Mouse (Mus musculus): ENCODE results near the gene B4galt4. TPM values are rescaled to one million over a fixed set of nuclear protein-coding genes. Genes with fewer than 3 reads are reported as not detected.

Gene B4galt4
- polyA plus RNA-seq, 1 experiment from 2014 or later = 29.9 TPM

- Histone ChIP-seq H3K4me1 (replicated peaks; ENCODE audit: control insufficient read depth, insufficient read depth, low read length) (no peaks in the 10 kb centered on the region), H3K4me3 (ENCODE audit: low read depth, low read length) (no peak overlapping the region), H3K9me3 (ENCODE audit: control insufficient read depth, low read length) (no peaks in the 10 kb centered on the region), H3K27me3 (ENCODE audit: control insufficient read depth, insufficient read depth, low read length) (no peaks in the 10 kb centered on the region), H3K4me2 (ENCODE audit: low read depth, low read length, severe bottlenecking) (no peak overlapping the region), H3K9ac (ENCODE audit: low read length) (no peak overlapping the region), H3K36me3 (ENCODE audit: control insufficient read depth, insufficient read depth, low read length) (no peaks in the 10 kb centered on the region), H3K27ac (ENCODE audit: low read depth, low read length) (no peak overlapping the region)
- no peak for DNase-seq (ENCODE audit: low spot score)
- ATAC-seq (replicated peaks; ENCODE audit: low FRiP score) = no peak
- WGBS = 90% methylated on average over 8 of the region's 9 CpGs
These were observed 20.7 kb upstream of the B4galt4 start for GRCm38 (mm10) chr16:38721377-38721776.

- ATAC-seq (replicated peaks; ENCODE audit: low FRiP score) = no peak
- Histone ChIP-seq H3K36me3 (ENCODE audit: control insufficient read depth, insufficient read depth, low read length) (no peaks in the 10 kb centered on the region), H3K9me3 (ENCODE audit: control insufficient read depth, low read length) (no peaks in the 10 kb centered on the region), H3K4me2 (ENCODE audit: low read depth, low read length, severe bottlenecking) (no peak overlapping the region), H3K27me3 (ENCODE audit: control insufficient read depth, insufficient read depth, low read length) (no peaks in the 10 kb centered on the region), H3K9ac (ENCODE audit: low read length) (no peak overlapping the region), H3K27ac (ENCODE audit: low read depth, low read length) (no peak overlapping the region), H3K4me3 (ENCODE audit: low read depth, low read length) (no peak overlapping the region), H3K4me1 (replicated peaks; ENCODE audit: control insufficient read depth, insufficient read depth, low read length) (no peaks in the 10 kb centered on the region)
- no peak for DNase-seq (ENCODE audit: low spot score)
- 84% methylated on average over 8 of the region's 8 CpGs for WGBS
These were observed 17.8 kb upstream of the B4galt4 start for GRCm38 (mm10) chr16:38724256-38724655.

GRCm38 (mm10) chr16:38724974-38725373 lies 17.1 kb upstream of the B4galt4 start:
- no peak overlapping the region for H3K27ac ChIP-seq (ENCODE audit: low read depth, low read length)
- no peaks in the 10 kb centered on the region for H3K4me1 ChIP-seq (replicated peaks; ENCODE audit: control insufficient read depth, insufficient read depth, low read length)
- WGBS = 67% methylated on average over 13 of the region's 13 CpGs
- no peak overlapping the region for H3K4me2 ChIP-seq (ENCODE audit: low read depth, low read length, severe bottlenecking)
- H3K27me3 ChIP-seq (ENCODE audit: control insufficient read depth, insufficient read depth, low read length) = no peaks in the 10 kb centered on the region
- H3K4me3 ChIP-seq (ENCODE audit: low read depth, low read length) = no peak overlapping the region
- ATAC-seq (replicated peaks; ENCODE audit: low FRiP score) (no peak), DNase-seq (ENCODE audit: low spot score) (no peak)
- no peak overlapping the region for H3K9ac ChIP-seq (ENCODE audit: low read length)
- no peaks in the 10 kb centered on the region for H3K36me3 ChIP-seq (ENCODE audit: control insufficient read depth, insufficient read depth, low read length)
- no peaks in the 10 kb centered on the region for H3K9me3 ChIP-seq (ENCODE audit: control insufficient read depth, low read length)

- no peak for ATAC-seq (replicated peaks; ENCODE audit: low FRiP score)
- 94% methylated on average over 15 of the region's 15 CpGs for whole genome bisulfite sequencing
- no peaks in the 10 kb centered on the region for H3K36me3 ChIP-seq (ENCODE audit: control insufficient read depth, insufficient read depth, low read length)
- no peak overlapping the region for H3K9ac ChIP-seq (ENCODE audit: low read length)
- H3K27me3 ChIP-seq (ENCODE audit: control insufficient read depth, insufficient read depth, low read length) = no peaks in the 10 kb centered on the region
- H3K9me3 ChIP-seq (ENCODE audit: control insufficient read depth, low read length) = no peaks in the 10 kb centered on the region
- no peak overlapping the region for H3K27ac ChIP-seq (ENCODE audit: low read depth, low read length)
- no peaks in the 10 kb centered on the region for H3K4me1 ChIP-seq (replicated peaks; ENCODE audit: control insufficient read depth, insufficient read depth, low read length)
- H3K4me3 ChIP-seq (ENCODE audit: low read depth, low read length) = no peak overlapping the region
- no peak for DNase-seq (ENCODE audit: low spot score)
- H3K4me2 ChIP-seq (ENCODE audit: low read depth, low read length, severe bottlenecking) = no peak overlapping the region
These were observed 13.4 kb upstream of the B4galt4 start for GRCm38 (mm10) chr16:38728576-38729132.

GRCm38 (mm10) chr16:38729139-38729538 lies 12.9 kb upstream of the B4galt4 start:
- no peak overlapping the region for H3K4me3 ChIP-seq (ENCODE audit: low read depth, low read length)
- no peak overlapping the region for H3K27ac ChIP-seq (ENCODE audit: low read depth, low read length)
- ATAC-seq (replicated peaks; ENCODE audit: low FRiP score) = no peak
- H3K27me3 ChIP-seq (ENCODE audit: control insufficient read depth, insufficient read depth, low read length) = no peaks in the 10 kb centered on the region
- no peaks in the 10 kb centered on the region for H3K4me1 ChIP-seq (replicated peaks; ENCODE audit: control insufficient read depth, insufficient read depth, low read length)
- DNase-seq (ENCODE audit: low spot score) = no peak
- 91% methylated on average over 6 of the region's 6 CpGs for WGBS
- no peaks in the 10 kb centered on the region for H3K9me3 ChIP-seq (ENCODE audit: control insufficient read depth, low read length)
- no peak overlapping the region for H3K9ac ChIP-seq (ENCODE audit: low read length)
- no peaks in the 10 kb centered on the region for H3K36me3 ChIP-seq (ENCODE audit: control insufficient read depth, insufficient read depth, low read length)
- H3K4me2 ChIP-seq (ENCODE audit: low read depth, low read length, severe bottlenecking) = no peak overlapping the region

GRCm38 (mm10) chr16:38729610-38730288 lies 12.3 kb upstream of the B4galt4 start:
- H3K4me1 ChIP-seq (replicated peaks; ENCODE audit: control insufficient read depth, insufficient read depth, low read length) = no peaks in the 10 kb centered on the region
- no peak overlapping the region for H3K4me3 ChIP-seq (ENCODE audit: low read depth, low read length)
- 73% methylated on average over 15 of the region's 15 CpGs for WGBS
- no peak overlapping the region for H3K27ac ChIP-seq (ENCODE audit: low read depth, low read length)
- no peak overlapping the region for H3K9ac ChIP-seq (ENCODE audit: low read length)
- no peak for DNase-seq (ENCODE audit: low spot score)
- no peaks in the 10 kb centered on the region for H3K27me3 ChIP-seq (ENCODE audit: control insufficient read depth, insufficient read depth, low read length)
- no peaks in the 10 kb centered on the region for H3K9me3 ChIP-seq (ENCODE audit: control insufficient read depth, low read length)
- H3K36me3 ChIP-seq (ENCODE audit: control insufficient read depth, insufficient read depth, low read length) = no peaks in the 10 kb centered on the region
- no peak overlapping the region for H3K4me2 ChIP-seq (ENCODE audit: low read depth, low read length, severe bottlenecking)
- ATAC-seq (replicated peaks; ENCODE audit: low FRiP score) = no peak

- no peak overlapping the region for H3K4me3 ChIP-seq (ENCODE audit: low read depth, low read length)
- no peak for DNase-seq (ENCODE audit: low spot score)
- WGBS = 71% methylated on average over 8 of the region's 8 CpGs
These were observed 11.1 kb upstream of the B4galt4 start for GRCm38 (mm10) chr16:38730921-38731320.

GRCm38 (mm10) chr16:38741204-38741903 lies 710 bp upstream of the B4galt4 start:
- no peaks in the 10 kb centered on the region for H3K9me3 ChIP-seq (ENCODE audit: control insufficient read depth, low read length)
- H3K27me3 ChIP-seq (ENCODE audit: control insufficient read depth, insufficient read depth, low read length) = no peaks in the 10 kb centered on the region; the same call in 1 of the 2 replicates
- no peak for DNase-seq (ENCODE audit: low spot score)
- ATAC-seq (replicated peaks; ENCODE audit: low FRiP score) = no peak; the same call in 1 of the 2 replicates
- H3K4me3 ChIP-seq (ENCODE audit: low read depth, low read length) = no peak overlapping the region
- no peaks in the 10 kb centered on the region for H3K4me1 ChIP-seq (replicated peaks; ENCODE audit: control insufficient read depth, insufficient read depth, low read length)
- H3K36me3 ChIP-seq (ENCODE audit: control insufficient read depth, insufficient read depth, low read length) = no peaks in the 10 kb centered on the region
- no peak overlapping the region for H3K9ac ChIP-seq (ENCODE audit: low read length)
- no peak overlapping the region for H3K27ac ChIP-seq (ENCODE audit: low read depth, low read length)
- 87% methylated on average over 13 of the region's 13 CpGs for WGBS
- H3K4me2 ChIP-seq (ENCODE audit: low read depth, low read length, severe bottlenecking) = peak overlapping the region; percentile 88; the same call in 1 of the 2 replicates

More at GRCm38 (mm10) chr16:38730921-38731320, 11.1 kb upstream of the B4galt4 start:
- no peak overlapping the region for H3K9ac ChIP-seq (ENCODE audit: low read length)
- H3K4me1 ChIP-seq (replicated peaks; ENCODE audit: control insufficient read depth, insufficient read depth, low read length) = no peaks in the 10 kb centered on the region
- no peaks in the 10 kb centered on the region for H3K36me3 ChIP-seq (ENCODE audit: control insufficient read depth, insufficient read depth, low read length)
- ATAC-seq (replicated peaks; ENCODE audit: low FRiP score) = no peak
- no peaks in the 10 kb centered on the region for H3K9me3 ChIP-seq (ENCODE audit: control insufficient read depth, low read length)
- H3K27me3 ChIP-seq (ENCODE audit: control insufficient read depth, insufficient read depth, low read length) = no peaks in the 10 kb centered on the region
- H3K4me2 ChIP-seq (ENCODE audit: low read depth, low read length, severe bottlenecking) = no peak overlapping the region
- H3K27ac ChIP-seq (ENCODE audit: low read depth, low read length) = no peak overlapping the region
